Mouse (Mus musculus) embryonic facial prominence, embryonic 14.5 days (tissue): ENCODE measurements around the gene Ulk4. TPM values are rescaled to one million over a fixed set of nuclear protein-coding genes. Genes with fewer than 3 reads are reported as not detected.

Experiments
- ATAC-seq: fragments of 200-750 bp; cut with Nextera tagmentation; 2 replicates; pipeline ENCODE4 v1.8.0; 2017; ENCODE audit warnings: low read depth, moderate number of reproducible peaks, moderate TSS enrichment
- DNase-seq: peaks from one replicate; pipeline ENCODE4 v3.0.0-alpha.2; 2015; ENCODE audit warnings: low spot score
- H3K27ac ChIP-seq: fragments of 300-500 bp; sonication (generic); replicated peaks from 2 replicates; pipeline ENCODE4 v1.5.1; 2014; ENCODE audit warnings: low read depth, mild to moderate bottlenecking, low read length, moderate library complexity
- H3K27me3 ChIP-seq: fragments of 300-500 bp; sonication (generic); replicated peaks from 2 replicates; pipeline ENCODE4 v1.6.1; 2014; ENCODE audit warnings: low read length; ENCODE audit not compliant: control insufficient read depth, insufficient read depth
- H3K36me3 ChIP-seq: fragments of 300-500 bp; sonication (generic); 2 replicates; pipeline ENCODE4 v1.6.1; 2014; ENCODE audit warnings: low read length, mixed read lengths; ENCODE audit not compliant: control insufficient read depth, insufficient read depth
- H3K4me1 ChIP-seq: fragments of 300-500 bp; sonication (generic); 2 replicates; pipeline ENCODE4 v1.6.1; 2014; ENCODE audit warnings: antibody characterized with exemption, low read length; ENCODE audit not compliant: control insufficient read depth, insufficient read depth
- H3K4me2 ChIP-seq: fragments of 300-500 bp; sonication (generic); 2 replicates; pipeline ENCODE4 v1.6.1; 2014; ENCODE audit warnings: low read depth, mild to moderate bottlenecking, low read length, moderate library complexity, mixed read lengths
- H3K4me3 ChIP-seq: fragments of 300-500 bp; sonication (generic); 2 replicates; pipeline ENCODE4 v1.5.1; 2014; ENCODE audit warnings: low read depth, mild to moderate bottlenecking, low read length
- H3K9ac ChIP-seq: fragments of 300-500 bp; sonication (generic); 2 replicates; pipeline ENCODE4 v1.6.1; 2014; ENCODE audit warnings: low read depth, mild to moderate bottlenecking, low read length, moderate library complexity, mixed read lengths
- H3K9me3 ChIP-seq: fragments of 300-500 bp; sonication (generic); 2 replicates; pipeline ENCODE4 v1.6.1; 2016; ENCODE audit warnings: low read length; ENCODE audit not compliant: control insufficient read depth
- WGBS: fragments of 180-500 bp; shearing (Covaris S2); extraction: QIAGEN DNeasy Blood & Tissue Kit; methylation state at CpG from one replicate; pipeline ENCODE4 v1.1.7; 2014; 5-methylcytosine and 5-hydroxymethylcytosine counted together
- polyA plus RNA-seq: library from polyadenylated mRNA; unstranded; fragments of >200 nt; fragmentation: Nextera tagmentation; extraction: Ambion mirVana; gene quantifications from 2 replicates; pipeline ENCODE4 v1.2.1, GENCODE M21; 2014

Ulk4 gene
- polyA plus RNA-seq, 1 experiment from 2014 or later = 136 TPM

DNA sequence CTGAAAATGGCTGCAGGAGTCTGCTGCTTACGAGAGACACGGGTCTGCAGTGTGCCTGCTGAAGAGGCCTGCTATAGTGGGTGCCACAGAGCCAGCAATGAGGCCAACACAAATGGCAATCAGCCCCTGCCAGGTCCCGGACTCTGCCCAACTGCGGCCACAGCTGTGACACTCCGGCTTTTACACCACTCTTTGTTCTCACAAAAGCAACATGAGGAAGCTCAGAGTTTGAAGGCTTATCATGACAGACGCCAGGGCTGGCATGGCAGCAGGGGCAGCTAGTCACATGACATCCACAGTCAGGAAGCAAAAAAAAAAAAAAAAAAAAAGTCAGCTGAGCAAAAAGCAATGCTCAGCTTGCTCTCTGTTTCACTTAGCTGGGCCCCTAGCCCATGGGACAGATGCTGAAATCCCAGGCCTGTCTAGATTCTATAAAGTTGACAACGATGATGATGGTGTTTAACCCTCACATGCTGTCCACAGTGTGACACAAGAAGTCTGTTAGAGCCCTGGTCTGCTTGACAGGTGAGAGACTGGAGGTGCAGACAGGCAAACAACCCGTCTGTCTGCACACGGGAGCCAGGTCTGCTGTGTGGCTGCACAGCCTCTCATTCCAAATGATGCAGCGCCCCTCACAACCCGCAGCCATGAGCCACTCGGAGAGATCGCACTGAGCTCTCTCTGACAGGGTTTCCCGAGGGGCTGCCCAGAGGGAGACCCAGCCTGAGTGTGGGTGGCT lies 253.3 kb downstream of the Ulk4 start:
- ATAC-seq (no peak), DNase-seq (no peak)
- Histone ChIP-seq H3K9me3 (no peaks in the 10 kb centered on the region), H3K27me3 (no peaks in the 10 kb centered on the region), H3K9ac (no peak overlapping the region), H3K4me3 (no peak overlapping the region), H3K27ac (no peak overlapping the region), H3K36me3 (no peaks in the 10 kb centered on the region), H3K4me2 (no peak overlapping the region), H3K4me1 (peaks cover 5% of the 10 kb centered on the region; the same call in 1 of the 2 replicates)
- 75% methylated on average over 14 of the region's 14 CpGs for WGBS

DNA sequence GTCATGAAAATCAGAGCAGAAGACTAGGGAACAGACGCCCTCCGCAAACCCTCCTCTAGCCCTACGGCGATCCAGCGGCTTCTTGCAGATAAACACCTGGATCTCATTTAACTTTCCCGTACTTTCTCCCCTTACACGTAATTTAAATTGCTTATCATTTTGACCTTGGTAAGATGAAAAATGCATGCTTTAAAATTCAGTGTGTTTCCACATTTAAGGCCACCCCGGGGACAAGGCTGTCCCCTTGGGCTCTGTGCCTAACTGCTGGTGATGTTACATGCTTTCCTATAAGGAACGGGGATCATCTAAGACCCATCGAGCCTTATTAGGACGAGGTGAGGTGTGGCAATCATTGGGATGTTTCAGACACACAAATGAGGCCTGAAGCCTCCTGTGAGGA lies 256.6 kb downstream of the Ulk4 start:
- ATAC-seq = no peak
- no peak overlapping the region for H3K27ac ChIP-seq

DNA sequence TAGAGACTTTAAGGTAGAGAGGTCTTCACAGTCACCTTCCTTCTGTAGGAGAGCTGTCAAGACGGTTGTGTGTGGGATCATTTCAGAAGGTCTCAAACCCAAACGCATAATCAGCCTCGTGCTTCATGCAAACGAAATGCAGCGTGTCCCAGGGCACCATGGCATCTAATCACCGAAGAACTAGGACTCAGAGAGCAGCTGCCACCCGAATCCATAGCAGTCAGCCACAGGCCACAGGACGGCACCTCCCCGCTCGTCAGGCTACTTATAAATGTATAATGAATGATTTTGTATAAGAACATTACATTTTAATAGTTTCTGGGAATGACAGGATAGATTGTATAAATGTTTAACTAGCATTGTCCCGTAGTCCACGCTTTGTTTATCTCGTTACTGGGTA lies 257.1 kb downstream of the Ulk4 start:
- ATAC-seq (no peak), DNase-seq (no peak)
- no peak overlapping the region for H3K9ac ChIP-seq
- no peak overlapping the region for H3K4me3 ChIP-seq
- H3K9me3 ChIP-seq = no peaks in the 10 kb centered on the region
- peaks cover 16% of the 10 kb centered on the region for H3K4me1 ChIP-seq
- no peak overlapping the region for H3K4me2 ChIP-seq
- 68% methylated on average over 13 of the region's 13 CpGs for WGBS
- H3K27me3 ChIP-seq = no peaks in the 10 kb centered on the region
- H3K27ac ChIP-seq = no peak overlapping the region
- no peaks in the 10 kb centered on the region for H3K36me3 ChIP-seq

More for the DNA sequence above, 256.6 kb downstream of the Ulk4 start:
- Histone ChIP-seq H3K4me3 (no peak overlapping the region), H3K36me3 (no peaks in the 10 kb centered on the region), H3K4me2 (no peak overlapping the region), H3K27me3 (no peaks in the 10 kb centered on the region), H3K9me3 (no peaks in the 10 kb centered on the region), H3K9ac (no peak overlapping the region), H3K4me1 (peaks cover 15% of the 10 kb centered on the region)
- 49% methylated on average over 11 of the region's 11 CpGs for WGBS
- DNase-seq = no peak

DNA sequence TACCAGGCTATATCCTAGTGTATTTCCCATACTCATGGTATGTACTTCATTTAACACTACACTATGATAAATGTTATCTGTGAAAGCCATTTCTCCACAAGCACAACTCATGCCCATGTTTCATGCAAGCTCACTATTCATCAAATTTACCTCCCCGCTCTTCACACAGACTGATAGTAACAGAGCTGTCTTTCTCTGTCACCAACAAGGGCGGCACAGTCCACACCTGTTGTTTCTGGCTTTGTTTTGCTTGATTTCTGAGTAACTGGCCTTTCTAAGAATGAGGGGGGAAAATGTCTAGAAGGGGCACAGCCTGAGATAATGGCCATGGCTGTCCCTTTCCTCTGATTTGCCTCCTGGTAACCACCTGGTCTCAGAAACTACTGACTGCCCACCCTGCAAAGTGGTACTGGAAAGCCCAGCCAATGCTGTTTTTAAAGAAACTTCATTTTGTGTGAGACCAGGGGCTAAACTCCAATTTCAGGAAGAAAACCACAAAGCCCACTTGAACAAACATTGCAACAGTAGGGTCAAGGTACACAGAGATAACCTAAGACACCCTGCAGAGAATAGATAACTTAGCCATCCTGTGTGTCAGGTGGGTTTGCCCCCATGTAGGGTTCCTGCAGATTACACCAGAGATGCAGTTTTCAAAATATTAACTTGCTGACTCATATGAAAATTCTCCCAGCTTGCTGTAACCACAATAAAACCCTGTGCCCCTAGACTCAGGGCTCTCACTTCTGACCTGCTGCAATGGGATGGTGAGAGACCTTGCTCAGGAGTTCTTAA lies 258.3 kb downstream of the Ulk4 start:
- H3K4me2 ChIP-seq = no peak overlapping the region
- no peak overlapping the region for H3K4me3 ChIP-seq
- H3K9ac ChIP-seq = no peak overlapping the region
- H3K36me3 ChIP-seq = no peaks in the 10 kb centered on the region
- DNase-seq (no peak), ATAC-seq (no peak)
- H3K9me3 ChIP-seq = no peaks in the 10 kb centered on the region
- H3K27ac ChIP-seq = no peak overlapping the region
- WGBS = 94% methylated on average over 2 of the region's 2 CpGs
- no peaks in the 10 kb centered on the region for H3K27me3 ChIP-seq
- peaks cover 16% of the 10 kb centered on the region for H3K4me1 ChIP-seq

DNA sequence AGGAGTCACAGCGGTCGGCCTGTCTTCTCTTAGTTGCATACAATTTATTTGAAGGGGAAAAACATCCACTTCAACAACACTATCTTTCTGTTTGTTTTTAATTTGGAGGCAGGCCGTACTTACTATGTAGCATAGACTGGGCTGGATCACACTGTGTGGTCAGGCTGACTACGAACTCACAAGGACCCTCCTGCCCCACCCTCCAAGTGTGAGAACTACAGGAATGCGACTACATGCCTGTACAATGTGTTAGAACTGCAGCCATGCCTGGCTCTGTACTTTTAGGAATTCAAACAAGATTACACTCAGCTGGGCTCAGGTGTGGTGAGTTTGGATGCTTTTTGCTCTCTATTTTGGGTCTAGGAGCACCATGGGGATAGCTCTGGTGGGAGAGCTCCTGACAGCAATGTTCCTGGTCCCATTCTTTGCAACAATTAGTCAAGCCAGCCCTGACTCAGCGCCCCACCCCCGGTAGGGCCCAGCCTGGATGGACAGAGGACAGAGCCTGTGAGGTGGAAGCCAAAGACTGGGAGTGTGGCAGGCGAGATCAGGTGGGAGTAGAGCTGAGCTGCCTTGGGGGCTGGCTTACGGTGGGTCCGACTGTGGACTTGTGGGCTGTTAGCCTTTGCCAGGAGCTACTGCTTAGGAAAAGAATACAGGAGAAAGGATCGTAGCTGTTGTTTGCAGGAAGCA lies 261.0 kb downstream of the Ulk4 start:
- H3K36me3 ChIP-seq = no peaks in the 10 kb centered on the region
- H3K4me1 ChIP-seq = peaks cover 16% of the 10 kb centered on the region
- H3K4me3 ChIP-seq = no peak overlapping the region
- ATAC-seq (no peak), DNase-seq (peak; percentile 30)
- H3K9me3 ChIP-seq = no peaks in the 10 kb centered on the region
- H3K27ac ChIP-seq = no peak overlapping the region; the same call in 1 of the 2 replicates
- H3K9ac ChIP-seq = no peak overlapping the region
- 60% methylated on average over 11 of the region's 11 CpGs for WGBS
- no peak overlapping the region for H3K4me2 ChIP-seq
- no peaks in the 10 kb centered on the region for H3K27me3 ChIP-seq

DNA sequence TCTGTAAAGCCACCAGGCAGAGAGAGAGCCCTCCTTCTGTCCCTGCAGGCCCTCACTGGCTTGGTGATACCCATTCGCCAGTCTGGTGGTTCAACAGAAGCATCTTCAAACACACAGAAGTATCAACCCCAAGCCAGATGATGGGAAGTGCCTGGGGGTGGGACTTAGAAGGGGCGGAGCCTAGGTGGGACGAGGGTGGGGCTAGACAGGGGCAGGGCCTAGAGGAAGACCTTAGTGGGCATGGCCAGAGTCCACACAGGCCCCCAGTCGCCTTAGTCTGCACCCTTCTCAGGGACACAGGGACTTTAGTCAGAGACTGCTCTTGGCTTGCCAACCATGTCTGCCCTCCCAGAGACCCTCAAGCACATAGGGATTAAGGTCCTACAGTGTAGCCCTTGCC lies 265.5 kb downstream of the Ulk4 start:
- Histone ChIP-seq H3K9ac (no peak overlapping the region), H3K9me3 (no peaks in the 10 kb centered on the region), H3K4me1 (peaks cover 19% of the 10 kb centered on the region; the same call in 1 of the 2 replicates), H3K36me3 (no peaks in the 10 kb centered on the region), H3K27ac (no peak overlapping the region), H3K4me2 (no peak overlapping the region), H3K27me3 (no peaks in the 10 kb centered on the region), H3K4me3 (no peak overlapping the region)
- no peak for DNase-seq
- no peak; the same call in 1 of the 2 replicates for ATAC-seq
- 44% methylated on average over 4 of the region's 4 CpGs for WGBS

DNA sequence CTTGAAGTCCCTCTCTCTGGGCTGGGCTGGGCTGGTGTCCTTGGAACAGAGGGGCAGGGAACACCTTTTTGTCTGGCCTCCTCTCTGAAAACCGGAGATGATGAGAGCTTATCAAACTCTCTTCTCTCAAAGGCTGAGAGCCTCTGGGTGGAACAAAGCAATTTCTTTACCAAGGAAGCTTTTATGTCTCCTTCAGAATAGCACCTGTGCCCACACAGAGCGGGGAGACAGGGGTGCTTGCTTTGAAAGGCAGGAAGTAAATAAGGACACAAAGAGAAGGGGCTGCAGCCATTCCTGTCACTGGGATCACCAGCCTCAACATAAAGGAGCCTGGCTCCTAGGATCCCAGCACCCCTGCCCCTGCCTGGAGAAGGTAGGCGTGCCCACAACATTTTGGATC lies 266.5 kb downstream of the Ulk4 start:
- Histone ChIP-seq H3K27me3 (no peaks in the 10 kb centered on the region), H3K4me1 (peaks cover 11% of the 10 kb centered on the region; the same call in 1 of the 2 replicates), H3K27ac (no peak overlapping the region), H3K4me2 (no peak overlapping the region), H3K9ac (no peak overlapping the region), H3K9me3 (no peaks in the 10 kb centered on the region), H3K4me3 (no peak overlapping the region), H3K36me3 (no peaks in the 10 kb centered on the region)
- DNase-seq = no peak
- WGBS = 60% methylated on average over 3 of the region's 3 CpGs
- no peak for ATAC-seq

DNA sequence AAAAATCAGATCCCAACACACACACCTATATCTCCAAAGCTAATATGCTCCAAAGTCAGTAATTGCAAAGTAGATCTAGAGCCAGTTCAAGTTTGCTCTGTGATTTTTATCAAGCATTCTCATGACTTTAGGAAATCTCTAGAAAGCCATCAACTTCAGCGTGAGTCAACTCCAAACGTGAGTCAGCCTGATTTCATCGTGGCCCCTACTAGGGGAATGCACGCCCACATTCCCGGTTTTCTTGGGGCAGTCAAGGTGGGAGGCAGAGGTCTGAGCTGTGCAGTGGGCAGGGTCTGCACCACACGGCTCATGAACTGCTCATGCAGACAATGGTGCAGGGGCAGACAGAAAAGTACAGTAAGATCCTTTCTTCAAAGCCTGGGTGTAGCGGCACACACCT lies 271.0 kb downstream of the Ulk4 start:
- 74% methylated on average over 7 of the region's 7 CpGs for WGBS
- Histone ChIP-seq H3K4me2 (no peak overlapping the region), H3K4me1 (peaks cover 28% of the 10 kb centered on the region), H3K4me3 (no peak overlapping the region), H3K9me3 (no peaks in the 10 kb centered on the region), H3K9ac (no peak overlapping the region), H3K27me3 (no peaks in the 10 kb centered on the region), H3K36me3 (no peaks in the 10 kb centered on the region), H3K27ac (no peak overlapping the region)
- ATAC-seq (no peak), DNase-seq (no peak)
